Mouse (Mus musculus) left cerebral cortex, postnatal 36 days (tissue): Measurements from ENCODE around the gene Btbd35f4. TPM values are rescaled to one million over a fixed set of nuclear protein-coding genes. Genes with fewer than 3 reads are reported as not detected.
"Not testable (repeated sequence)": the region's sequence is repeated elsewhere in the genome, so short reads cannot be mapped to it uniquely, and the experiment has no call there.

Experiments used
- DNase-seq, 2 experiments: peaks; one replicate each; pipeline ENCODE4 v3.0.0; 2021 to 2022; ENCODE audit warnings: low spot score in 2 of 2, mixed read lengths in 1 of 2
- intact Hi-C: fragments of 180-260 bp; cut with DNase I; formaldehyde crosslinking; loops from one replicate; pipeline ENCODE4 v1.15.1; 2025
- total RNA-seq, 2 experiments: library from RNA; stranded (reverse); gene quantifications; 2 replicates each; pipeline ENCODE4 v1.2.3; 2021

The Btbd35f4 gene
- not detected for total RNA-seq

DNA sequence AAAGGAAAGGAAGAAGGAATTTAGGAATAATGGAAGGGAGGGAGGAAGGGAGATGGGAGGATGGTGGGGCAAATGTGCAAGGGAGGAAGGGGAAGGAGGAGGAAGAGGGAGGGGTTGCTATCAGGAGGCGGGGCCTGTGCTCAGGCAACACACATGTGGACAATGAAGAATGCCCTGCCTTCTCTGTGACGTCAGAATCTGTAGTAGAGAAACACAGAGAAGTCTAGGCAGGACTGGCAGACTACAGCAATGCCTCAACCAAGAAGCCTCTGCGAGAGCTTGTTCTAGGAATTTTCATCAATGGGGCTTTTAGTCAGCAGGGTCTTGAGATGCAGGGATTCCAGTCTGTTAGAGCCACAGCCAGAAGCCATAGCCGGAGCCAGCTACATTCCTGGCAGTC is at the start of gene Btbd35f4:
Btbd35f4 (plus strand) TSS at position 301 of the 400 bp plus-strand sequence.
- intact Hi-C loops, DNase-seq: not testable (repeated sequence)

DNA sequence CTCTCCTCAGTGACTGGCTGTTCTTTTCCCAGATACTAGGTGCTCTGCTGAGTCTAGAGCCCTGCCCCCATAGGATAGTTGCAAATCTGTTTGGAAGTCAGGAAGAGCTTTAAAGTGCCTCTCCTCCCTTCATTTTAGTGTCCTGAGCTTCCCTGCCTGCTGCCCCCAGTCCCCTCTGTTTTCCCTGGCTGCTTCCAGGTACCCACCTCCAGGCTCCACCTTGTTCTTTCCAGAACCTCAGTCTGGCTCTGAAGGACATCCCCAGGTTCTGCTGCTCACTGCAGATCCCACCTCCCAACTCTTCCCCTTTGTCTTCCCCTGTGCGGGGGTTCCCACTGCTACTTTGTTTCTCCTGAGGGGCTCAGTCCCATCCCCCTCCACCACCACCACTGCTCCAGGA is 39.7 kb downstream of the Btbd35f4 start:
- intact Hi-C loops, DNase-seq: not testable (repeated sequence)

Other genes starting within 250 kb of the Btbd35f4 start
- gene Btbd35f27, start 151.6 kb downstream of the Btbd35f4 start, total RNA-seq: not detected